Mouse (Mus musculus) forelimb bud, embryonic 11.5 days (tissue): ENCODE measurements around the gene Hoxa11.

Source experiments
- DNase-seq: peaks from one replicate; pipeline ENCODE4 v3.0.0-alpha.2; 2012; ENCODE audit warnings: low read depth, low spot score

Gene Hoxa11

GRCm38 (mm10) chr6:52233546-52234427 lies 11.8 kb downstream of the Hoxa11 start:
- no peak for DNase-seq

- no peak for DNase-seq
Measured at GRCm38 (mm10) chr6:52232984-52233545, 12.5 kb downstream of the Hoxa11 start.

GRCm38 (mm10) chr6:52232568-52232965 lies 13.0 kb downstream of the Hoxa11 start:
- no peak for DNase-seq

DNA sequence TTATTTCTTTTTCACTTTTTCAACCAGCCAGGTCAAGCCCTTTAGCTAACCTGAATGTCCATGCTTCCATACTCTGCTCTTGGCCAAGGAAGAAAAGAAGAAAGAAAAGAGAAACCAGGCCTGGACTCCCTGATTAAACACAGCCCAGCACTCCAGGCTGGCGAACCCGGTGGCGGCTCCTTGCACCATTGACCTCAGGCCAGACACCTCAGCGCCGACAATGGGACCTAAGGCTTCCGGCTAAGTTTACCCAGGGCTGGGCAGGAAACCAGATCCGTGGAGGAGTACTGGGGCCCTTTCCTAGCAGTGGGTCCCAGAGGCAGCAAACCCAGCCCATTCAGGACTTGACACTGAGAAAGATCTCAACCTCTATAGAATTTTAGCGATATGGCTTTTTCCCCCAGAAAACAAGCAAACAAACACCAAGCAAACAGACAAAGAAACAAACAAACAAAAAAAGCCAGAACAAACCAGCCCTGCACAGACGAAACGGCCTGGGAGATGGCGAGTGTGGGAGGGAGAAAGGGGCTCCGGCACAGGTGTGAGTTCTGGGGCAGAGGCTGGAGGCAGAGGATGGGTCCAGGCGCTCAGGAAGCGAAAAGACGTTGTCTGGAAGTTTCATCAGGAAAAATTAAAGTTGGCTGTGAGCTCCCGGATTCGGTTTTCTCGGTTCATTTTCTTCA lies 13.6 kb downstream of the Hoxa11 start:
- DNase-seq, result no peak

DNA sequence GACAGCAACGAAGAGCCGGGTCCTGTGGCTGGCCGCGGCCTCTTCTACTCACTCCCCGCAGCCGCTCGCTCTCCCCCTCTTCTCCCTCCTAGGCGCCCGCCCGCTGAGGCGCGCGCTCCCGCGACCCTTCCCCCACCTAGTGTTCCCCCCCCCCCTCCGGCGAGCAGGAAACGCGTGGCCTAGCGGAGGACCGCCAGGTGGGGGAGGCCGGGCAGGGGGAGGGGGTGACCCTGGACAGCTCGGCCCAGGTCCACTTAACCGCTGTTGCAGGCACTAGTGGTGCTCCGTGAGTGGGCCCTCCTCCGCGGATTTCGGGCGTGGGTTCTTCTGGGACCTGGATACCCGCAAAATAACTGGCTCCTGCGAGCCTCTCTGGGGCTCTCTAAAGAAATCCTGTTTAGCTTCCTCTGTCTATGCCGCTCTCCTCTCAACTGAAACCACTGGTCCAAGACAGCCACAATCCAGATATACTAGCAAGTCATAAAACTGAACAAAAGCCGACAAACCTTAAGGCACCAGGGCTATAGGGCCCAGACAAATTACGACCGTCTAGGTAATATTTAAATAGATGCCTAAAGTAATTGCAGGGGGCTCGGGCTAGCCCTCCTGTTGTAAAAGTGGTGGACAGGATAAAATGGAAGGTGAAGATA lies 15.0 kb downstream of the Hoxa11 start, which contains the start of gene Hoxa9:
Gene Hoxa9 (minus strand): TSS at position 574 of the 650 bp plus-strand sequence.
- peak; percentile 84 for DNase-seq

GRCm38 (mm10) chr6:52229558-52230416 lies 15.8 kb downstream of the Hoxa11 start:
- DNase-seq, result no peak

GRCm38 (mm10) chr6:52228475-52229465 lies 16.8 kb downstream of the Hoxa11 start:
- no peak for DNase-seq

DNA sequence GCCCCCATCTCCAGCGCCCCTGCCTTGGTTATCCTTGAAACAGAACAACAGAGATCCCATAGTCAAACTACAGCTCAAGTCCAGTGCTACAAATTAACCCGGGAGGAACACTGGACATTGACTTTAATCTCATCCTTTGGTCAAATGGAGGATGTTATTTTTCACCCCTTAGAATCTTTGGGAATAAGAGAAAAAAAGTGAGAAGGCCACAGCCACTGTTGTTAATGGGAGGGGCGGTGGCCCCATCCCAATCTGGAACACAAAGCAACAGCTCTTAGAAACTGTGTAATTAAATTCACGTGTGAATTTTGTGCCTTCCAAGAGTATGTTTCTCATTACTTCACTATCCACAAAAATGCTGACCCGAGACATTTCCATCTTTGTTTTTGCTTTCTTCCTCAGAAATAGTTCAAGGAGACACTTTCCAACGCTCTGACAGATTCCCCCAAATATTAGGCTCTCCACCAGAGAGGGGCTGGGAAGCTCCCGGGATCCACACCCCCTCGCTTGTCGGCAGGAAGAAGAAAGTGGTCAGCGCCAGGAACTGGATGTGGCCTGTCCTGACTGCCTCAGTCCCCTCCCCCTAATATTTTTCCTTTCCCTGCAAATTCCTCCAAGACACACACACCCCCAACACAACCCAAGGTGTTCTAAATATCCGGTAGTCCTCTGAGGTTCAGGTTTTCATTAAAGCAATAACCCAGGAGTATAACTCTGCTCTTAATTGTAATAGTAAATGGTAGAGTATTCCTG lies 18.0 kb downstream of the Hoxa11 start:
- DNase-seq, result peak; percentile 85

- no peak for DNase-seq
Measured at GRCm38 (mm10) chr6:52226569-52227257, 18.9 kb downstream of the Hoxa11 start.

- DNase-seq, result peak; percentile 96
Measured at GRCm38 (mm10) chr6:52225612-52226568, 19.7 kb downstream of the Hoxa11 start.

- DNase-seq, result no peak
Measured at GRCm38 (mm10) chr6:52224895-52225611, 20.6 kb downstream of the Hoxa11 start.

GRCm38 (mm10) chr6:52223939-52224760 lies 21.5 kb downstream of the Hoxa11 start:
- no peak for DNase-seq

- no peak for DNase-seq
Measured at GRCm38 (mm10) chr6:52222729-52223128, 22.9 kb downstream of the Hoxa11 start.

DNA sequence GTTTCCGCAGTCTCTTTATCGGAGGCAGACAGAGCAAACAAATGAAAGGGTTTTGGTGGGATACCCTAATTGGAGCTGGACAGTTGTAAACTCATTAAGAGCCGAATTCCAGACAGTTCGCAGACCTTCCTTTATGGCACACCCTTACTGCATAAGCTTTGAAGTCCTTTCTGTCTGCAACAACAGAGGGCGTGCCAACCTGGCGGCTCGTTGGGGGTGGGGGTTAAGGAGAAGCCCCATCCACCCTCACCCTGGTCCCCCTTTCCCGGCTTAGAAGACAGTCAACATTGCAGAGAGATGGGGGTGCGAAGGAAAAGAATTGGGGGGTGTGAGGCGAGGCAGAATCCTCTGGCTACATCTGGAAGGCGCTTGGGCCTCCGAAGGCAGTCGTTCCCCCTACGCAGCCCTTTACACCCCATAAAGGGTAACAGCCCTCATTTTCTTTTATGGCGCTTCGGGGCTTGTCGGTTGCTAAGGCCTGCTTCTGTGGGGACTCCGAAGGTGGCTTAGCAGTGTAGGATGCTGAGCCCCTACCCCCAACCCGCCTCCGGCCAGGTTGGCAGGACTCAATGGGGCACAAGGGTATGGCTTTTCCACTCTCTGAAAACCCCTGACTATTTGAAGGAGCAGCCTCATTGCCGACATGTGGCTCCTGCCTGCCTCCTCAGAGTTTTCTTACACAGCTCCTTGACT lies 23.5 kb downstream of the Hoxa11 start:
- DNase-seq, result peak; percentile 90
